Mouse (Mus musculus) cortical plate, adult 2 months (tissue): ENCODE measurements at regions not wholly inside any gene's neighbourhood (a gene's known extent, or its start where the extent isn't known, plus 50 kb on each side); places are given as distances from the start of the nearest gene placed in this dataset.
"Not testable (repeated sequence)": the region's sequence is repeated elsewhere in the genome, so short reads cannot be mapped to it uniquely, and the experiment has no call there.

Experiments used
- H3K27ac ChIP-seq: fragments of 200-500 bp; 2 replicates; pipeline ENCODE4 v1.5.1; 2012; ENCODE audit warnings: low read length, control low read depth, inconsistent platforms; ENCODE audit not compliant: insufficient read depth
- H3K4me1 ChIP-seq: fragments of 200-500 bp; 2 replicates; pipeline ENCODE4 v1.6.1; 2011; ENCODE audit warnings: low read length; ENCODE audit not compliant: control insufficient read depth, insufficient read depth
- H3K4me3 ChIP-seq: fragments of 200-500 bp; 2 replicates; pipeline ENCODE4 v1.5.1; 2011; ENCODE audit warnings: mild to moderate bottlenecking, low read length, control low read depth; ENCODE audit not compliant: insufficient read depth
- CTCF ChIP-seq: fragments of 200-500 bp; IDR thresholded peaks from 2 replicates; pipeline ENCODE4 v1.5.1; 2011; ENCODE audit warnings: mild to moderate bottlenecking, control low read depth, low read length; ENCODE audit not compliant: insufficient read depth; ENCODE audit errors: extremely low read depth
- POLR2A ChIP-seq: fragments of 200-500 bp; IDR thresholded peaks from 2 replicates; pipeline ENCODE4 v1.6.1; 2011; ENCODE audit warnings: mild to moderate bottlenecking, low read length, control low read depth; ENCODE audit not compliant: insufficient read depth; ENCODE audit errors: extremely low read depth

DNA sequence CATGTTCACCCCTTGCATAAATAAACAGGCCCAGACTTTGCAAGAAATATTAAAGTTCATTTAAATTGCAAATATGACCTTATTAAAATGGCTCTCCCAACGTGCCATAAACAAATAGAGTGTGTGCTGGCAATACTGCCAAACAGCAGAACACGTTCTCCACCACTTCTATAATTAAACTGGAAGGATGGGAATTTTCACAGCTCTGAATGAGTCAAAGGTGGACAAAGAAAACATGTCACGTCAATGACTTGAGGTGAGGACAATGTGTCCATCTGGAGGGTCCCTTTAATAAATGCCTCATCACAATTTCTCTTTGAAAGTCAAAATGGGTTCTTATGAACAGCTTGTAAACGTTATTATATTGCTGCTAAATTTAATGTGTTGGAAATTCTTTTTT is 114.8 kb downstream of the Galc start:
- no peak overlapping the region for H3K27ac ChIP-seq

DNA sequence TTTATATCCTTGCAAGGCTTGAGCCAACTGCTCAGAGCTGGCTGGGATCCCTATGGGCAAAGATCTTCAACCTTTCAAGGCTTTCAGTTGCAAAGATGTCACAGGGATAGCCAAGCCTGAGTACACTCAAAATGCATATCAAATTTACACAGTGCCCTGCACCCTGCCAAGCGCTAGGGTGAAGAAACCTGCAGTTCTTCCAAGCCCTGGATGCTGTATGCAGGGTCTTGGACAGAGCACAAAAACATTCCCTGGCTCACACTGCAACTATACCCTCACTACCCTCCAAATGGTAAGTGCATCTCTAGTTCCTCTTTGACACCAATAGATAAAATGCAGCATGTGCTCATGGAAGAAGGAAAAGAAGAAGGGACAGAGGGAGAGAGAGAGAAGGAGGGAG is 116.1 kb downstream of the Galc start:
- Histone ChIP-seq H3K4me1 (no peaks in the 10 kb centered on the region), H3K27ac (no peak overlapping the region), H3K4me3 (no peak overlapping the region)
- TF ChIP-seq POLR2A (no peak), CTCF (no peak)

More for the DNA sequence above, 114.8 kb downstream of the Galc start:
- TF ChIP-seq POLR2A: no peak
- no peak for TF ChIP-seq CTCF
- Histone ChIP-seq H3K4me3 (no peak overlapping the region), H3K4me1 (no peaks in the 10 kb centered on the region)

DNA sequence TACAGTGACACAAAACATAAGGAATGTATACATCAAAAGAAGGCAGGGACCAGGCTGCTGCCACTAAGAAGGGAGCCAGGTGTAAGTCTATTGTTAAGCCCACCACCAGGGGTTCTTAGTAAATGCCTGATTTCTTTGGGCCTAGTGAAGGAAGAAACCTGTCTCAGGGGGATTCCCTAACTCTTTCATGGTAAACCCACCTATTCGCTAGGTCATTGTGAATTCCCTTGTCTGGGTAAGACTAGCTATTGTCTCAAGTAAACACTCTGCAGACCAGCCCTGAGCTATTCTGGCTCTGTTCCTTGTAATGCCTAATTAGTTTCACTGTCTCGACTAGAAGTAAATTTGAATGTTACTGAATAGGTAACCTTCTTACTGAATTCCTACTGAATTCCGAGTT is 119.4 kb downstream of the Galc start:
- not testable (repeated sequence) for H3K27ac ChIP-seq, H3K4me1 ChIP-seq, H3K4me3 ChIP-seq

DNA sequence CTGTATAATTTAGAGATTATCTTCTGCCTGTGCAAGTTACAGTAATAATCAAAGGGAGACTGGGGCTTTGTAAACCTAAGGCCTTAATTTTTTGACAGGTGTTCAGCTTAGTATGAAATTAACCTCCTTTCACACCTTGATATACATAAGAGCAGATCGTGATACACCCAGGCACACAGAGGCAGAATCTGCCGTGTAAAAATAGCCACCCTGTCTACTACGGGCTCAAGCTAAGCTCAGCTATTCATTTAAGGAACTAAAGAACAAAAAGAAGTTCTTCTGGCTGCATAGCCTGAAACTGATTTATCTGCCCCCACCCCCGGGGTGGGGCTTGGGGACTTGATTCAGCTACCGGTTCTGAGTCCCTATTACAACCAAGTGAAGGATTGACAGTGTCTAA is 128.0 kb downstream of the Galc start:
- TF ChIP-seq CTCF (no peak), POLR2A (no peak)
- H3K4me3 ChIP-seq: no peak overlapping the region
- no peaks in the 10 kb centered on the region; the same call in 1 of the 2 replicates for H3K4me1 ChIP-seq
- no peak overlapping the region; the same call in 1 of the 2 replicates for H3K27ac ChIP-seq

DNA sequence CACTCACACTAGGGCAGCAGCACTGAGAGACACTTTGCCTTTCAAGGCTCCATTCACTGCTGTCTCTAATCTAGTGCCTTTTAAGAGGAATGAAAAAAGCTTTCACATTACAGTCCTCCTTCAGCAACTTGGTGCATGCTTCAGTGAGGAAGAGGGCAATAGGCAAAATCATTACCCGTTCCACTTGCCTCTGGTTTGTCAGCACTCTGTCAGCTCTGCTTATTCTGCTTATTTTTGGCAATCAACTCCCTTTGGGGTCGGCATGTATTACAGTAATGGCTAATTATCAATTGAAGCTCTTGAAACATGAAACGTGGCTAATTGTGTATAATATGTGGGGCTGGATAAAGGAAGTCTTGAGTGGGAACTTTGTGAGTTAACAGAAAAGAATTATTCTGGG is 135.7 kb downstream of the Galc start:
- no peak overlapping the region for H3K27ac ChIP-seq
- H3K4me1 ChIP-seq: no peaks in the 10 kb centered on the region
- no peak for TF ChIP-seq POLR2A
- no peak for TF ChIP-seq CTCF
- no peak overlapping the region for H3K4me3 ChIP-seq

DNA sequence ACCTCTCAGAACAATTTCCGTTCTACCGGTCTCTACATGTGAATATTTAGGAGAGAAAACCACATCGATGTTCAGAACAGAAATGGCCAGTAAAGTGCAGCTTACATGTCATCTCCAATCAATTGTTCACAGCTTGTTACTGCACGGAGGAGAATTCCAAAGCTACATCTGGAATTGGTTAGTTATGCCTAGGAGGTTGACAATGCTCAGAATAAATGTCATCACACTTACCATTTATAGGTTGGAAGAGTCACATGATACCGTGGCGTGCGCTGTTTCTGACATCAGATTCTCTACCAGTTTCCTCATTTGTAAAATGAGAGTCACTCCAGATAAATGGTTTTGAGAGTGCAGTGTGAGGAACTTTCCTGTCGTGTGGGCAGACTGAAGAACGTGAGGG is 151.2 kb downstream of the Galc start:
- no peak overlapping the region for H3K4me3 ChIP-seq
- H3K4me1 ChIP-seq: no peaks in the 10 kb centered on the region; the same call in 1 of the 2 replicates
- H3K27ac ChIP-seq: no peak overlapping the region; the same call in 1 of the 2 replicates
- TF ChIP-seq CTCF (no peak), POLR2A (no peak)

DNA sequence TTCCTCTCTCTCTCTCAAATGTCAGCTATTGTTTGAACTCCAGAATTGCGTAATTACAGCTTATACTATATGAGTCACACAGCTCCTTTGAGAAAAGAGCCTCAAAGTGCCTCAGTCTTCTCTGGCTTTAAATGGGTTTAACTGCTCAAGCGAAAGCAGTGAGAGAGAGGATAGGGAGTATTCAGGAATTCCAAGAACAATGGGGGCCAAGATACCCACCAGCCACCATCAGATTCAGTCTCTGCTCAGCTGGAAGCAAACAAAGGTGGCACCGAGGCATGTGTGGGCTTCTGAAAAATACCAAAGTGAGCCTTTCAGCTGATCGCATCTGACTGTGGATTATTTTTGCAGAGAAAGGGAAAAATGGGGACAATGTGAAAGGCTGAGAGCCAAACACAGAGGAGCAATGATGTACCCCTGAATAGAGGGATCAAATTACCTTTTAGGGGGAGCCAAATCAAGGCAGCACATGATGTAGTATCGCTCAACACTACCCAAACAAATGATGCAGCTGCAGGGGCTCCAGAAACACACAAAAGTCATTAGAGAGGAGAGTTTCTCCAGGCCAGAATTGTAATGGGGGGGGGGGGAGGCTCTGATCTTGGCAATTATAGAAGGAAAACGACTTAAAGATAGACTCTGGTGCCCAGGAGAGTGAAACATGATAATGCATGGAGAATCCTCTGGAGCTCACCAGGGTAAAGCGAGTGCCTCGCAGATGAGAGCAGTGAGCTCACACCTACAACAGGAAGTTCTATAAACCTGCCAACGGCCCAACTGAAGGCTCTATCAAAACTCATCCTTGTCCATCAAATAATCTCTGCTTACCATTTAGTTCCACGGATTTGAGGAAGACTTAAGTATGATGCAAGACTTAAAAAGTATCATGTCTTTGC is 152.2 kb downstream of the Galc start:
- Histone ChIP-seq H3K27ac (peak overlapping the region; percentile 66), H3K4me1 (no peaks in the 10 kb centered on the region; the same call in 1 of the 2 replicates), H3K4me3 (no peak overlapping the region)
- TF ChIP-seq POLR2A (no peak), CTCF (no peak)

DNA sequence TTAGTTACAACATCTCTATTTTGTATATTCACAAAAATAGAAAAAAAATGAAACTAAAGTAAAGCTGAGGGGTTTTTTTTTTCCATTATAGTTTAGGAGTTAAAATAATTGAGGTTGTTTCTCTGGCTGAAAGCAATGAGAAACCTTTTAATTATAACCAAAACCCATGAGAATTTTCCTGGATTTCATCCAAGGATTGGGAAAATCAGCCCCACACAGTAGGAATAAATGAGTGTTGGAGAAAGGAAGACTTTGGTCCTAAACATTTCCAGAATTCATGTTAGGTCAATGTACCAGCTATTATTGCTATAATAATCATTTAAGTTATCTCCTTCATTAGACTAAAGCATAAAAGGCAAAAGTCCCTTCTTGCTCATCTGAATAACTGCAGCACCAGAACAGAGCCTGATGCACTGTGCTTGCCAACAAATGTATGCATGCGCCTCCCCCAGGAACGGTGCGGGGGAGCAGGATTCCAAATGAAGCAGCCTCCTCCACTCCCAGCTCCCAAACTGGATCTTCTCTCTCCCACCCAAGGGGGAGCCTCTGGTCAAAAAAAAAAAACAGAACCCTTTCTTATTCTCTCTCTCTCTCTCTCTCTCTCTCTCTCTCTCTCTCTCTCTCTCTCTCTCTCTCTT is 153.0 kb downstream of the Galc start:
- H3K4me3 ChIP-seq: no peak overlapping the region
- H3K4me1 ChIP-seq: no peaks in the 10 kb centered on the region; the same call in 1 of the 2 replicates
- no peak overlapping the region for H3K27ac ChIP-seq
- TF ChIP-seq POLR2A (no peak), CTCF (no peak)

DNA sequence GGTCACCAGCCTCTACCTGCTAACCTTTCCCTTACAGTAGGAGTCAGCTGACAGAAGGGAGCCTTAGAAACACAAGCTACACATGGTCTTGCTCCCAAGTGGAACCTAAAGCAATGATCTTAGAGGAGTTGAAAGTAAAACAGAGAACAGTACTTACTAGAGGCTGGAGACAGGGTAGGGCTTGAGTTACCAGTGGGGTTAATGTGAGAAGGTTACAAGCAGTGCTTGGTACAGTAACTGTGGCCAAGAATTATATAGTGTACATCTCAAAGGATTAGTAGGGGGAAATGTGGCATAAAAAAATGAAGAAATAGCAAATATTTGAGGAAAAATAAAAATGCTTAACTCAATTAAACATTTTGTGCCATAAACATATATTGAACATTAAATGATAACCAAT is 153.5 kb downstream of the Galc start:
- Histone ChIP-seq H3K4me1 (no peaks in the 10 kb centered on the region; the same call in 1 of the 2 replicates), H3K27ac (no peak overlapping the region), H3K4me3 (no peak overlapping the region)
- TF ChIP-seq CTCF: no peak
- no peak for TF ChIP-seq POLR2A

DNA sequence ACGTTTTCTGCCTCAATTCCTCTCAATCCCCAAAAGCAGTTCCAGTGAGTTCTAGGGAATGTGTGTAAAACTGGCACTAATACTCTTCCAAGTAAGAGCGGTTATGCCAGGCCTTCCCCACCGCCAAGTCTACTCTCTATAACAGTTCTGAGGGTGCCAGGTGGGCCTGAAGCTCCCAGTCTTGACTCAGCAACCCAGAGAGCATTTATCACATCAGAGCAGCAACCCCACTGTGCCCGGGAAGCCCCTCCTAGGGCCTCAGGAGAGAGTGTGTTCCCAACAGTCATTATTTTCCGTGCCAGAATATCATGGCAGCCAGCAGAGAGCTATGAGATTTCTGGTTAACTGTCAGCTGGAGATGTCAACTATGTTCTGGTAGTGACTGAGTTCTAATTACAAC is 169.1 kb downstream of the Galc start:
- Histone ChIP-seq H3K27ac (no peak overlapping the region), H3K4me1 (no peaks in the 10 kb centered on the region), H3K4me3 (no peak overlapping the region)
- TF ChIP-seq POLR2A (no peak), CTCF (no peak)
